Mouse (Mus musculus) liver, embryonic 16.5 days (tissue): ENCODE data around the gene Nfic. TPM values are rescaled to one million over a fixed set of nuclear protein-coding genes. Genes with fewer than 3 reads are reported as not detected.
A peak's percentile ranks its signal among the peaks of the same experiment; 100 is the strongest.

Experiments
- ATAC-seq: fragments of 200-750 bp; cut with Nextera tagmentation; 2 replicates; pipeline ENCODE4 v1.8.0; 2017; ENCODE audit warnings: low read depth, mild to moderate bottlenecking, moderate number of reproducible peaks, moderate library complexity
- H3K27ac ChIP-seq: fragments of 300-500 bp; sonication (generic); 2 replicates; pipeline ENCODE4 v1.5.1; 2014; ENCODE audit warnings: mild to moderate bottlenecking, low read length
- H3K27me3 ChIP-seq: fragments of 300-500 bp; sonication (generic); 2 replicates; pipeline ENCODE4 v1.6.1; 2014; ENCODE audit warnings: low read depth, low read length, mixed read lengths; ENCODE audit not compliant: control insufficient read depth, insufficient read depth
- H3K36me3 ChIP-seq: fragments of 300-500 bp; sonication (generic); 2 replicates; pipeline ENCODE4 v1.6.1; 2014; ENCODE audit warnings: mild to moderate bottlenecking; ENCODE audit not compliant: control insufficient read depth, insufficient read depth
- H3K4me1 ChIP-seq: fragments of 300-500 bp; sonication (generic); 2 replicates; pipeline ENCODE4 v1.6.1; 2014; ENCODE audit warnings: low read depth, low read length, mixed read lengths; ENCODE audit not compliant: control insufficient read depth
- H3K4me2 ChIP-seq: fragments of 300-500 bp; sonication (generic); 2 replicates; pipeline ENCODE4 v1.6.1; 2014; ENCODE audit warnings: low read depth, low read length, mixed read lengths
- H3K4me3 ChIP-seq: fragments of 300-500 bp; sonication (generic); 2 replicates; pipeline ENCODE4 v1.5.1; 2014; ENCODE audit warnings: low read depth, mild to moderate bottlenecking, low read length
- H3K9ac ChIP-seq: fragments of 300-500 bp; sonication (generic); 2 replicates; pipeline ENCODE4 v1.6.1; 2014; ENCODE audit warnings: low read depth, low read length
- H3K9me3 ChIP-seq: fragments of 300-500 bp; sonication (generic); replicated peaks from 2 replicates; pipeline ENCODE4 v1.6.1; 2016; ENCODE audit warnings: low read length; ENCODE audit not compliant: control insufficient read depth
- WGBS: fragments of 180-500 bp; shearing (Covaris S2); extraction: QIAGEN DNeasy Blood & Tissue Kit; methylation state at CpG from one replicate; pipeline ENCODE4 v1.1.7; 2014; ENCODE audit not compliant: insufficient replicate concordance; 5-methylcytosine and 5-hydroxymethylcytosine counted together
- polyA plus RNA-seq: library from polyadenylated mRNA; unstranded; fragments of >200 nt; fragmentation: Nextera tagmentation; extraction: Ambion mirVana; gene quantifications from 2 replicates; pipeline ENCODE4 v1.2.1, GENCODE M21; 2015

Gene Nfic
- polyA plus RNA-seq, 1 experiment from 2014 or later: 12.0 TPM

DNA sequence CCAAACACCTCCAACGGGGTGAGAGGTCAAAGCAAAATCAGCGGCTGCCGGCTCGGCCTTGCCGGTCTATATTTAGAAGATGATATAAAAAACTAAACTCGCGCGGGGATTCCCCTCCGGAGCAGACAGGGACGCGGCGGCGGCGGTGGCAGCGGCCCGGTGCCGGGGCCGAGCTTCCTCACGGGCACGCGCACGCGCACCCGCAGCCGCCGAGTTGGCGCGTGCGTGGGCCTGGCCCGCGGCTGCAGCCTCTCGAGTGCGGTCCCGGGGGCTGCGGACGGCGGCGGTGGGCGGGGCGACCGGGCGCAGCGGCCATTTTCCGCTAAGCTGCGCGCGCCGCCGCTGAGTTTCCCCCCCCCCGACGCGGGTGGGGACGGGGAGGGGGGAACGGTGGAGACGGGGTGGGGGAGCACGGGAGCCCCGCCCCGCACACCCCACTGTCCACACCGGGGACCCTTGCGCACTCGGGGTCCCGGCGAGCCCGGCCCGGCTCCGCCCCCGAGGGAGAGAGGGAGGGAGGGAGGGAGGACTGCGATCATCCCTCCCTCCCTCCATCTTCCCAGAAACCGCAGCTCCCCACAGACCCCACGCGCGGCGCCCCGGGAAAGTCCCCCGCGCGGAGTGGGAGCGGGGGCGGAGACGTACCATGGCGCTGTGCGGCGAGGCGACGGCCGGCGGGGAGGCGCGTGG, 25.1 kb downstream of the Nfic start:
- peak overlapping the region; percentile 93 for H3K4me2 ChIP-seq
- H3K27me3 ChIP-seq: peaks cover 65% of the 10 kb centered on the region

GRCm38 (mm10) chr10:81429605-81430061, 25.8 kb downstream of the Nfic start:
- Histone ChIP-seq H3K36me3 (no peaks in the 10 kb centered on the region), H3K4me1 (peaks cover 33% of the 10 kb centered on the region), H3K9ac (peak overlapping the region; percentile 76), H3K4me3 (peak overlapping the region; percentile 70), H3K9me3 (no peaks in the 10 kb centered on the region), H3K27ac (peak overlapping the region; percentile 91), H3K27me3 (peaks cover 72% of the 10 kb centered on the region), H3K4me2 (peak overlapping the region; percentile 93)
- WGBS: 0% methylated on average over 20 of the region's 20 CpGs
- peak; percentile 62 for ATAC-seq

More for the DNA sequence above, 25.1 kb downstream of the Nfic start:
- no peaks in the 10 kb centered on the region for H3K36me3 ChIP-seq
- WGBS: under 1% methylated on average over 70 of the region's 89 CpGs
- H3K4me1 ChIP-seq: peaks cover 33% of the 10 kb centered on the region
- H3K9ac ChIP-seq: peak overlapping the region; percentile 76
- no peaks in the 10 kb centered on the region for H3K9me3 ChIP-seq
- H3K4me3 ChIP-seq: peak overlapping the region; percentile 70
- peak; percentile 28 for ATAC-seq
- peak overlapping the region; percentile 91 for H3K27ac ChIP-seq

DNA sequence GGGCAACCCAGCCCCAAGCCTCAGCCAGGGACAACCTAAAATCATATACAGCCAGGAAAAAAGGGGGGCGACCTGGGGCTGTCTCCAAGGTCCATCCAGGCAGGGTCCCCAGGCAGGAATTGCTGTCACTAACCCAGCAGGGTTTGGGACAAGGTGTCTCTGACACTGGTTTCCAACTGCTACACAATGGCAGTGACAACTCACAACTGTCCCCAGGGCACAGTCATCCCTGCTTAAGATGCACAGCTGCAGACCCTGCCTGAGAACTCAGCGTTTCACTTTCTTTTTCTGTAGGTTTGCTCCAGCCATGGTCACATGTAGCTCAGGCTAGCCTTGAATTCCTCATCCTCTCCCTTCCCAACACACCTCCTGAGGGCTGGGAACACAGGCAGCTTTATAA, 26.3 kb downstream of the Nfic start:
- Histone ChIP-seq H3K4me1 (peaks cover 33% of the 10 kb centered on the region), H3K4me3 (no peak overlapping the region), H3K27me3 (peaks cover 77% of the 10 kb centered on the region), H3K4me2 (peak overlapping the region; percentile 93; the same call in 1 of the 2 replicates), H3K36me3 (no peaks in the 10 kb centered on the region), H3K9ac (no peak overlapping the region), H3K27ac (no peak overlapping the region), H3K9me3 (no peaks in the 10 kb centered on the region)
- WGBS: 17% methylated on average over 2 of the region's 2 CpGs
- ATAC-seq: no peak

DNA sequence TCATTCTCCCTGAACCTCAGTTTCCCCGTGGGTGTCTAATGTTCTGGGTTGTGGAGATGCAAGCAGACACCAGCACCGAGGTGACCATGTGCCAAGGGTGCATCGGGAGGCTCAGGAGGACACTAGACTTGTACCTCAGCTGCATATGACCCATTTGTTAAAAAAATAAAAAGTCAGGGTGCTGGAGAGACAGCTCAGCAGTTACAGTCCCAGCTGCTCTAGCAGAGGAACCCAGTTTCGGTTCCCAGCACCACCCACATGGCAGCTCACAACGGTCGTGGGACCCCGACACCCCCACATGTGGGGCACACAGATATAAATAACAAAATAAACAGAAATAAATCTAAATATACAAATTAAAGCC, 26.9 kb downstream of the Nfic start:
- Histone ChIP-seq H3K36me3 (no peaks in the 10 kb centered on the region), H3K9ac (no peak overlapping the region), H3K27me3 (peaks cover 80% of the 10 kb centered on the region), H3K9me3 (no peaks in the 10 kb centered on the region), H3K4me2 (no peak overlapping the region), H3K4me3 (no peak overlapping the region), H3K27ac (no peak overlapping the region), H3K4me1 (peaks cover 32% of the 10 kb centered on the region)
- ATAC-seq: no peak
- 69% methylated on average over 7 of the region's 7 CpGs for WGBS

DNA sequence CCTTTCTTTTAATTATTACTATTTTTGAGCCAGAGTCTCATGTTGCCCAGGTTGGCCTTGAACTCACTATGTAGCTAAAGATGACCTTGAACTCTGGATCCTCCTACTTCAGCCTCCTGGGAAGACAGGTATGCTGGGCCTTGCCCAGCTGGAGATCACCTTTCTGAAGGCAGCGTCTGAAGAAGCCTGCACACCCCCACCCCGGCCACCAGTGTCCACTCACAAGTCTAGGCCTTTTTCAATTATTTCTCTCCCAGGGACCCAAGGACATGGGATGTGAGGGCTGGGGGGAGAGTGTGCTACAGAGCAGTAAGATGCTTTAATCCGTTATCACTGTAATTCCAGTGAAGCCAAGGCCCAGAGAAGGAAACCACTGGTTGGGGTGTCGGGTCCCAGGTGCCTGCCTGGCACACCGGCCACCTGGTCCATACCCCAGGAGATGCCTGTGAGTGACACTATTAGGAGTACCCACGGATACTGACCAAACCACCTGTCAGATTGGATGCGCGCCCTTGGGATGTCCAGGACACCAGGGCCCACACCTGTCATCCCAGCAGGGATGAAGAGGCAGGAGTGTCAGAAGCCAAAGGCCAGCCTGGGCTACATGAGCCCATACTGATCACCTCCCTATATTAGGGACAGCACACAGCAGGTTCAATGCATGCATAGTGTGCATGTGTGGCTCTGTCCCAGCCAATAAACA, 27.5 kb downstream of the Nfic start:
- H3K4me2 ChIP-seq: no peak overlapping the region
- H3K9ac ChIP-seq: no peak overlapping the region
- no peak overlapping the region for H3K4me3 ChIP-seq
- ATAC-seq: no peak
- no peaks in the 10 kb centered on the region for H3K36me3 ChIP-seq
- no peaks in the 10 kb centered on the region for H3K9me3 ChIP-seq
- WGBS: 81% methylated on average over 8 of the region's 8 CpGs
- no peak overlapping the region for H3K27ac ChIP-seq
- H3K4me1 ChIP-seq: peaks cover 27% of the 10 kb centered on the region
- peaks cover 80% of the 10 kb centered on the region for H3K27me3 ChIP-seq

DNA sequence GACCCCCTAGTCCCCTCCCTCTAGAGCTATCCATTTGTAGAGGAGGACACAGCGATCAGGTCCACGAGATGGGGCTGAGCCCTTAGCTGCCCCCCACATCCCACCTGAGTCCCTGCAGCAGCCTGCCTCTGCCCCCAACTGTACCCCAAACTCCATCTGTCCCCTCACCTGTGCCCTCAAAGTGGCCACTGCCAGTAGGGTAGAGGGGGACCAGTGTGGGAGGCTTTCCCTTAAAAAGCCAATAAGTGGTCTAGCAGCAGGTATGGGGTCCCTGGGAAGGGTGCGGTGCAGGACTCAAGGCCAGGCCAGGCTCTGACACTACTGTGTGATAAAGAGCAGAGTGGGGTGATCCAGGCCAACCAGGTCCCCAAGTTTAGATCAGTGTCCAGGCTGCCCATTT, 28.1 kb downstream of the Nfic start:
- WGBS: 45% methylated on average over 3 of the region's 3 CpGs
- H3K27me3 ChIP-seq: peaks cover 78% of the 10 kb centered on the region
- H3K27ac ChIP-seq: no peak overlapping the region
- H3K4me3 ChIP-seq: peak overlapping the region; percentile 62
- H3K9ac ChIP-seq: no peak overlapping the region
- peaks cover 23% of the 10 kb centered on the region for H3K4me1 ChIP-seq
- H3K36me3 ChIP-seq: no peaks in the 10 kb centered on the region
- H3K9me3 ChIP-seq: no peaks in the 10 kb centered on the region
- no peak for ATAC-seq
- H3K4me2 ChIP-seq: peak overlapping the region; percentile 65

- Histone ChIP-seq H3K9ac (peak overlapping the region; percentile 51; the same call in 1 of the 2 replicates), H3K4me3 (peak overlapping the region; percentile 62), H3K4me1 (peaks cover 23% of the 10 kb centered on the region), H3K36me3 (no peaks in the 10 kb centered on the region), H3K9me3 (no peaks in the 10 kb centered on the region), H3K27ac (no peak overlapping the region), H3K4me2 (peak overlapping the region; percentile 65), H3K27me3 (peaks cover 75% of the 10 kb centered on the region)
- ATAC-seq: no peak
- WGBS: 1% methylated on average over 38 of the region's 38 CpGs
Observed at GRCm38 (mm10) chr10:81426897-81427296, 28.5 kb downstream of the Nfic start.

GRCm38 (mm10) chr10:81426081-81426671, 29.3 kb downstream of the Nfic start:
- Histone ChIP-seq H3K4me2 (peak overlapping the region; percentile 65), H3K4me3 (peak overlapping the region; percentile 62), H3K27ac (no peak overlapping the region), H3K27me3 (peaks cover 70% of the 10 kb centered on the region), H3K9me3 (no peaks in the 10 kb centered on the region), H3K9ac (peak overlapping the region; percentile 51; the same call in 1 of the 2 replicates), H3K36me3 (no peaks in the 10 kb centered on the region), H3K4me1 (peaks cover 20% of the 10 kb centered on the region)
- no peak for ATAC-seq
- WGBS: 3% methylated on average over 23 of the region's 33 CpGs
